Mouse (Mus musculus): Measurements from ENCODE around the gene Gpr174. TPM values are rescaled to one million over a fixed set of nuclear protein-coding genes. Genes with fewer than 3 reads are reported as not detected.
"Not testable (repeated sequence)": the region's sequence is repeated elsewhere in the genome, so short reads cannot be mapped to it uniquely, and the experiment has no call there.

The Gpr174 gene
- polyA plus RNA-seq, 1 experiment from 2014 or later = 0.06 TPM

DNA sequence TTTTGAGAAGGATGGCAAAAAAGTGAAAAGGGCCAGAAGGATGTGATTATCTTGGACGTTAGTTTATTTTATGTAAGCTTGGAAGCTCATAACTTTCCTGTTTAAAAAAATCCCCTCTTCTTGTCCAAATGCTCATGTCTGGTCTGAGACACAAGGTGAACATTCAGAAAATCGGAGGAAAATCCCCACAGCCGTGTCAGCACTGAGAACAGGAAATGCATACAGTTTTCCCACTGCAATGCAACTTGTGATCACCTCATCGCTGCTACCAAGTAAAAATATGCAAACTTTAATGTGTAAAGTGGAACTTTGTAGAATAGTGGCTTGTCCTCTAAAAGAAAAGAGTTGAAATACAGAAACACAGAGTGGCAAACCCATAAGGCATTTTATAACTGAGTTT is 28.5 kb downstream of the Gpr174 start:
- Histone ChIP-seq H3K4me3 (ENCODE audit: low read depth, low read length) (no peak overlapping the region), H3K27ac (ENCODE audit: low read length) (no peak overlapping the region), H3K4me1 (ENCODE audit: control insufficient read depth, low read depth, low read length) (no peaks in the 10 kb centered on the region), H3K9me3 (replicated peaks; ENCODE audit: control insufficient read depth, low read length) (no peaks in the 10 kb centered on the region), H3K9ac (ENCODE audit: low read depth, low read length) (no peak overlapping the region), H3K27me3 (ENCODE audit: control insufficient read depth, insufficient read depth, low read depth, low read length) (no peaks in the 10 kb centered on the region), H3K4me2 (ENCODE audit: low read depth, low read length) (no peak overlapping the region), H3K36me3 (ENCODE audit: control insufficient read depth, insufficient read depth) (no peaks in the 10 kb centered on the region)
- 48% methylated on average over 4 of the region's 4 CpGs for WGBS (ENCODE audit: insufficient replicate concordance)
- ATAC-seq (ENCODE audit: low read depth) = no peak

DNA sequence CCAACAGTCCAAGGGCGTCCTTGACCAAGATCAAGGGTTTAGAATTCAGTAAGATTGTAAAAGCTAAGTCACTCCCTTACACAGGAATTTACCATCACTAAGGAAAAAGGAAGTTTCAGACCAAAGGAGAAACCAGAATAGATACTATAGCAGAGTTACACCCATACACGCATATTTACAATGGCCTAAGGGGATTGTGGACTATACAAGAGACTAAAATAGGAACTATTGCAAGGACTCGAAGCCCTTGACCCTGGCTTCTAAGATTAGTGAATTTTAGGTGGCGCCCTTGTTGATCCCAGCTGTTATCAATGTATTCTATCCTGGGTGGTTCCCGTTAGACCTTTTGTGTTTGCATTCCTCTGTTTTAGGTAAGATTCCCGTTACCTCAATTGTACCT is 42.2 kb downstream of the Gpr174 start:
- H3K4me2 ChIP-seq (ENCODE audit: low read depth, low read length); H3K27ac ChIP-seq (ENCODE audit: low read length); ATAC-seq (ENCODE audit: low read depth); H3K27me3 ChIP-seq (ENCODE audit: control insufficient read depth, insufficient read depth, low read depth, low read length); H3K4me3 ChIP-seq (ENCODE audit: low read depth, low read length); H3K36me3 ChIP-seq (ENCODE audit: control insufficient read depth, insufficient read depth); H3K4me1 ChIP-seq (ENCODE audit: control insufficient read depth, low read depth, low read length); H3K9me3 ChIP-seq (replicated peaks; ENCODE audit: control insufficient read depth, low read length); H3K9ac ChIP-seq (ENCODE audit: low read depth, low read length): not testable (repeated sequence)
- 55% methylated on average over 6 of the region's 6 CpGs for WGBS (ENCODE audit: insufficient replicate concordance)

DNA sequence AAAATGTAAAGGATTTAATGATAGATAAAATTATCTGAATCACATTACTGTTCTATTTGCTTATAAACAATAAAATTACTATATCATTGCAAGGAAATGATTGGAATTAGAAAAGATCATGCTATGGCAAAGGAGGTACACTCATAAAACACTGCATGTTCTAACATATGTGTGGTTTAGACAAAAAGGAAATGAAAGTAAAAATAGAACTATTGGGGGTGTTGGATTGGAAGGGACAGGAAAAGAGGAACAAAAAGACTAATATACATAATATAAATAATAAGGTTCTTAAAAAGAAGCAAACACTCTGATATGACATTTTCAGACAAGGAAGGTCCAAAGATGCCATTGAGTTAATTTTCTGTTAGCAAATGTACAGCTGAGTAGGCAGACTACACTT is 43.1 kb downstream of the Gpr174 start:
- Histone ChIP-seq H3K4me1 (ENCODE audit: control insufficient read depth, low read depth, low read length) (no peaks in the 10 kb centered on the region), H3K4me2 (ENCODE audit: low read depth, low read length) (no peak overlapping the region), H3K4me3 (ENCODE audit: low read depth, low read length) (no peak overlapping the region), H3K27ac (ENCODE audit: low read length) (no peak overlapping the region), H3K27me3 (ENCODE audit: control insufficient read depth, insufficient read depth, low read depth, low read length) (no peaks in the 10 kb centered on the region), H3K36me3 (ENCODE audit: control insufficient read depth, insufficient read depth) (no peaks in the 10 kb centered on the region), H3K9me3 (replicated peaks; ENCODE audit: control insufficient read depth, low read length) (no peaks in the 10 kb centered on the region), H3K9ac (ENCODE audit: low read depth, low read length) (no peak overlapping the region)
- ATAC-seq (ENCODE audit: low read depth) = no peak

DNA sequence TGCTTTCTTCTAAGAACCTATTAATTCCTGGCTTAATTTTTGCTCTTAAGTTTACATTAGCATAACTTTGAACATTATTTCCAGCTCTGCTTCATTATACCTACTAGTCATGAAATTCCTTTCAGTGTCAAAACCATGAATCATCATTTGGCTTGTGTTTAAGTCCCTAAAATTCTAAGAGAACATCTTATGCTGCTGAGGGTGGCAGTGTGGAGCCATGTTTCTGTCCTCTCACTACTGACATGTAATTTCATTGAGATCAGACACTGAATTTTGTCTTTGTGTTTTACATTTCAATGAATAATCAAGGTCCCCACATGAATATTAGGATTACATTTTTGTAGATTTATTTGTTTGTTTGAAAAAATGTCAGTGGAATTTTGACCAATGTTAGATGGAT is 50.8 kb downstream of the Gpr174 start:
- ATAC-seq (ENCODE audit: low read depth) = no peak
- Histone ChIP-seq H3K4me3 (ENCODE audit: low read depth, low read length) (no peak overlapping the region), H3K36me3 (ENCODE audit: control insufficient read depth, insufficient read depth) (no peaks in the 10 kb centered on the region)

DNA sequence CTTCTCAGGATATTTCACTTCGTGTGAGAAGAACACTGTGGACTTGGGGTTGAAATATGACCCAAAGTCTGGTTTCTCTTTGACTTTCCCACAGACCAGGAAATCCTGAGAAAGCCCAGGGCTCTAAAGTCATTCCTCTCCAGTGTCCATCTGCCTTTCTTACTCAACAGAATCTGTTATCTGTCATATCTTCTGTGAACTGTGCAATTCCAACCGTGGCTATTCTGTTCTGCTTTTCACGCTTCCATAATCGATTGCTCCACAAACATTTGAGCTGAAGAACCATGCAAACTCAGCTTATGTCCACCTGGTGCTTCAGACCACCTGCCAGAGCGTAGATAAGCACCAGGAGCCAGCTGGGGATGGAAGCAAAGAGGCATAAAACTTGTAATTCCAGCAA is 56.9 kb downstream of the Gpr174 start:
- WGBS (ENCODE audit: insufficient replicate concordance) = 25% methylated on average over 5 of the region's 5 CpGs
- no peaks in the 10 kb centered on the region for H3K4me1 ChIP-seq (ENCODE audit: control insufficient read depth, low read depth, low read length)
- H3K9ac ChIP-seq (ENCODE audit: low read depth, low read length) = no peak overlapping the region
- H3K27ac ChIP-seq (ENCODE audit: low read length) = no peak overlapping the region
- no peaks in the 10 kb centered on the region for H3K27me3 ChIP-seq (ENCODE audit: control insufficient read depth, insufficient read depth, low read depth, low read length)
- no peaks in the 10 kb centered on the region for H3K9me3 ChIP-seq (replicated peaks; ENCODE audit: control insufficient read depth, low read length)
- no peak overlapping the region for H3K4me3 ChIP-seq (ENCODE audit: low read depth, low read length)
- no peaks in the 10 kb centered on the region for H3K36me3 ChIP-seq (ENCODE audit: control insufficient read depth, insufficient read depth)
- no peak for ATAC-seq (ENCODE audit: low read depth)
- no peak overlapping the region for H3K4me2 ChIP-seq (ENCODE audit: low read depth, low read length)

More for the DNA sequence above, 50.8 kb downstream of the Gpr174 start:
- Histone ChIP-seq H3K27me3 (ENCODE audit: control insufficient read depth, insufficient read depth, low read depth, low read length) (no peaks in the 10 kb centered on the region), H3K4me1 (ENCODE audit: control insufficient read depth, low read depth, low read length) (no peaks in the 10 kb centered on the region), H3K27ac (ENCODE audit: low read length) (no peak overlapping the region), H3K4me2 (ENCODE audit: low read depth, low read length) (no peak overlapping the region), H3K9ac (ENCODE audit: low read depth, low read length) (no peak overlapping the region), H3K9me3 (replicated peaks; ENCODE audit: control insufficient read depth, low read length) (no peaks in the 10 kb centered on the region)

DNA sequence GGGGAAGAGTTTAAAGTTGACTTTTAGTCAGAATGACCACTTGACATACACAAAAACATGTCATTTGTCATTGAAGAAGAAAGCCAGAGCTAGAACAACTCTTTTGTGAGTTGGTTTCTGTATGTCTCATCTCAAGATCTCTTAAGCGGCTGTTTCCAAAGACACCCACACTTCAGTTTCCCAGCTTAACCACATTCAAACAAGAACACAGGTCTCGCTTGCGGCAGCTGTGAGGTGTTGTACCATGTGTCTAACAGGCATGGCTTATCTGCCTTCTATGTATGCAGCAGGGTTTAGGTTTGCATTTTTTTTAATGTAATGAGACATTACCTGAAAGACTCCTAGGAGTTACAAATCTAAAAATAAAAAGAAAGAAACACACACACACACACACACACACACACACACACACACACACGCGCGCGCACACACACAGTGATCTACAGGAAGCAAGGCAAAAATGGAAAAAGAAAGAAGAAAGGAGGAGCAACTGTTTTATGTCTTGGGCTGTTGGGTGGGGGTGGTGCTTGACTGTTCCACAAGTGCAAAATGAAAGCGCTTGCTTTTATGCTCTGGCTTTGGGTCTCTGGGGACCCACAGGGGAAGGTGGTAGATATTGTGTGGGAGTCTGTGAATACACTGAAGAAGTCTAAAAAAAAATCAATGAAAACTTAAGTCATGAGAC is 70.2 kb downstream of the Gpr174 start:
- ATAC-seq (ENCODE audit: low read depth) = no peak
- no peak overlapping the region for H3K27ac ChIP-seq (ENCODE audit: low read length)
- H3K4me1 ChIP-seq (ENCODE audit: control insufficient read depth, low read depth, low read length) = no peaks in the 10 kb centered on the region
- H3K27me3 ChIP-seq (ENCODE audit: control insufficient read depth, insufficient read depth, low read depth, low read length) = no peaks in the 10 kb centered on the region
- H3K9me3 ChIP-seq (replicated peaks; ENCODE audit: control insufficient read depth, low read length) = no peaks in the 10 kb centered on the region
- H3K36me3 ChIP-seq (ENCODE audit: control insufficient read depth, insufficient read depth) = no peaks in the 10 kb centered on the region
- H3K4me3 ChIP-seq (ENCODE audit: low read depth, low read length) = no peak overlapping the region
- no peak overlapping the region for H3K4me2 ChIP-seq (ENCODE audit: low read depth, low read length)
- WGBS (ENCODE audit: insufficient replicate concordance) = 51% methylated on average over 8 of the region's 8 CpGs
- H3K9ac ChIP-seq (ENCODE audit: low read depth, low read length) = no peak overlapping the region

DNA sequence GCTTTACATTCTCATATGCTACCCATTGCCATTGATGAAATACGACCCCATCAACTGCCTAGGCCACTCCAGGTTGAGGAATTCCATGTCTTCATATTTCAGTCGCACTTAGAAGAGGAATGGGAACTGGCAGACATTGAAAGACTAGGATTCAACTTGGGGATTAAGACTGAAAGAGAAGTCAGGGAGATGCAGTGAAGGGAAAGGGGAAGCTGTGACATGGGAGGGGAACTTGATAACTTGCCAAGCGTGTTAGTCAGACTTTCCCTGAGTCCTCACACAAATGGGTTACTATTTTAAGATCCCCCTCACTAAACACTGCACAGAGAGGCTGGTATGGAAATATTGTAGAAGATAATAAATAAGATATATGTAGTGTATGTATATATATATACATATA is 74.2 kb downstream of the Gpr174 start:
- H3K4me3 ChIP-seq (ENCODE audit: low read depth, low read length) = no peak overlapping the region
- H3K4me2 ChIP-seq (ENCODE audit: low read depth, low read length) = no peak overlapping the region
- no peak overlapping the region for H3K9ac ChIP-seq (ENCODE audit: low read depth, low read length)
- ATAC-seq (ENCODE audit: low read depth) = no peak
- no peaks in the 10 kb centered on the region for H3K9me3 ChIP-seq (replicated peaks; ENCODE audit: control insufficient read depth, low read length)
- H3K27me3 ChIP-seq (ENCODE audit: control insufficient read depth, insufficient read depth, low read depth, low read length) = no peaks in the 10 kb centered on the region
- H3K4me1 ChIP-seq (ENCODE audit: control insufficient read depth, low read depth, low read length) = no peaks in the 10 kb centered on the region
- no peak overlapping the region for H3K27ac ChIP-seq (ENCODE audit: low read length)
- H3K36me3 ChIP-seq (ENCODE audit: control insufficient read depth, insufficient read depth) = no peaks in the 10 kb centered on the region
- WGBS (ENCODE audit: insufficient replicate concordance) = 44% methylated on average over 3 of the region's 3 CpGs

DNA sequence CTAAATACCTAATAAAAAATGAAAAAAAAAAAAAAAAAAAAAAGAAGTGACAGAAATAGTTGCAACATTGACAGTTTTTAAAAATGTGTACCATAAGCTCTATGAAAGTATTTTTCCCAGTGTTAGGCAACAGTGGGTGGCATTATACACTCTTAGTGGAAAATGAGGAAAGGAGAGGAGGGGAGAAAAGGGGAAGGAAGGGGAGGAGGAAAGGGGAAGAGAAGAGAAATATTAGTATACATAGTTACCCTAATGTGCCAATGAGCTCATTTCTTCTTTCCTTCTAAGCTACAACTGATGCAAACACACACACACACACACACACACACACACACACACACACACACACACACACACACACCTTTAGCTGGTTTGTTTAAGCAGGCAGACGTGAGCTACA is 80.9 kb downstream of the Gpr174 start:
- WGBS (ENCODE audit: insufficient replicate concordance) = 61% methylated on average over 1 of the region's 1 CpGs
- ATAC-seq (ENCODE audit: low read depth) = no peak
- no peak overlapping the region for H3K9ac ChIP-seq (ENCODE audit: low read depth, low read length)
- no peaks in the 10 kb centered on the region for H3K9me3 ChIP-seq (replicated peaks; ENCODE audit: control insufficient read depth, low read length)
- no peaks in the 10 kb centered on the region for H3K27me3 ChIP-seq (ENCODE audit: control insufficient read depth, insufficient read depth, low read depth, low read length)
- no peak overlapping the region for H3K27ac ChIP-seq (ENCODE audit: low read length)
- H3K36me3 ChIP-seq (ENCODE audit: control insufficient read depth, insufficient read depth) = no peaks in the 10 kb centered on the region
- H3K4me2 ChIP-seq (ENCODE audit: low read depth, low read length) = no peak overlapping the region
- no peak overlapping the region for H3K4me3 ChIP-seq (ENCODE audit: low read depth, low read length)
- H3K4me1 ChIP-seq (ENCODE audit: control insufficient read depth, low read depth, low read length) = no peaks in the 10 kb centered on the region

DNA sequence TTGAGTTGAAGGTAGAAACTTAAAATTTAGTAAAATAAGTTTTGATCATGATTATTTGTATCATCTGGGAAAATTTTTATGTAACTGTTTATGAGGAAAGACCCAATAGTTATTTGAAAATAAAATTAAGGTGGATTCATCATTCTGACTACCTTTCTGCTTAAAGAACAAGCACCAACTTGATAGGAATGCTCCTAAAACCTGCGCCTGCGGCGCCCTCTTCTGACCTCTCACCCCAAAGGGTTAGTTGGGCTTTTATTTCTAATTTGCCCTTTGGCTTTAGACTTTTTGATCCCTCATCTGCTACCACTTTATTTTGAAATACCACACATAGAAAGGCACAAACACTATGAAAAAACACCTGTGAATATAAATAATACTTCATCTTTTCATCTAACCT is 86.3 kb downstream of the Gpr174 start:
- no peaks in the 10 kb centered on the region for H3K4me1 ChIP-seq (ENCODE audit: control insufficient read depth, low read depth, low read length)
- H3K4me3 ChIP-seq (ENCODE audit: low read depth, low read length) = no peak overlapping the region
- no peak overlapping the region for H3K4me2 ChIP-seq (ENCODE audit: low read depth, low read length)
- H3K27me3 ChIP-seq (ENCODE audit: control insufficient read depth, insufficient read depth, low read depth, low read length) = no peaks in the 10 kb centered on the region
- ATAC-seq (ENCODE audit: low read depth) = no peak
- no peaks in the 10 kb centered on the region for H3K36me3 ChIP-seq (ENCODE audit: control insufficient read depth, insufficient read depth)
- H3K27ac ChIP-seq (ENCODE audit: low read length) = no peak overlapping the region
- WGBS (ENCODE audit: insufficient replicate concordance) = 46% methylated on average over 3 of the region's 3 CpGs
- H3K9me3 ChIP-seq (replicated peaks; ENCODE audit: control insufficient read depth, low read length) = no peaks in the 10 kb centered on the region
- H3K9ac ChIP-seq (ENCODE audit: low read depth, low read length) = no peak overlapping the region
